Mouse (Mus musculus): ENCODE measurements around the gene Slc25a53.
A peak's percentile ranks its signal among the peaks of the same experiment; 100 is the strongest.
"Not testable (repeated sequence)": the region's sequence is repeated elsewhere in the genome, so short reads cannot be mapped to it uniquely, and the experiment has no call there.

The Slc25a53 gene

GRCm38 (mm10) chrX:137038000-137038483 is at the start of gene Slc25a53:
Slc25a53 (minus strand) TSS chrX:137038302.
- peak; percentile 78 for DNase-seq (ENCODE audit: low spot score)

GRCm38 (mm10) chrX:137063202-137063601 is 25.1 kb upstream of the Slc25a53 start:
- DNase-seq (ENCODE audit: low spot score): no peak

- DNase-seq (ENCODE audit: low spot score): peak; percentile 88
Observed at GRCm38 (mm10) chrX:137049425-137050225, 11.5 kb upstream of the Slc25a53 start, which contains the start of gene Fam199x. Fam199x (plus strand) TSS chrX:137049594.

GRCm38 (mm10) chrX:137049060-137049424 is 10.9 kb upstream of the Slc25a53 start:
- DNase-seq (ENCODE audit: low spot score): no peak

- no peak for DNase-seq (ENCODE audit: low spot score)
Observed at GRCm38 (mm10) chrX:137038502-137038901, 400 bp upstream of the Slc25a53 start.

GRCm38 (mm10) chrX:137037470-137037999 is 567 bp downstream of the Slc25a53 start:
- DNase-seq (ENCODE audit: low spot score): no peak

GRCm38 (mm10) chrX:137034322-137034721 is 3.8 kb downstream of the Slc25a53 start:
- no peak for DNase-seq (ENCODE audit: low spot score)

- no peak for DNase-seq (ENCODE audit: low spot score)
Observed at GRCm38 (mm10) chrX:137031726-137032125, 6.4 kb downstream of the Slc25a53 start.

- no peak for DNase-seq (ENCODE audit: low spot score)
Observed at GRCm38 (mm10) chrX:137030916-137031315, 7.2 kb downstream of the Slc25a53 start.

- DNase-seq (ENCODE audit: low spot score): peak; percentile 65
Observed at GRCm38 (mm10) chrX:137019310-137019709, 18.8 kb downstream of the Slc25a53 start.

- no peak for DNase-seq (ENCODE audit: low spot score)
Observed at GRCm38 (mm10) chrX:137017668-137018067, 20.4 kb downstream of the Slc25a53 start.

- DNase-seq (ENCODE audit: low spot score): peak; percentile 73
Observed at GRCm38 (mm10) chrX:137015099-137015709, 22.9 kb downstream of the Slc25a53 start.

- no peak for DNase-seq (ENCODE audit: low spot score)
Observed at GRCm38 (mm10) chrX:136996256-136996655, 41.8 kb downstream of the Slc25a53 start.

- DNase-seq (ENCODE audit: low spot score): peak; percentile 28
Observed at GRCm38 (mm10) chrX:136993641-136994040, 44.5 kb downstream of the Slc25a53 start.

- DNase-seq (ENCODE audit: low spot score): peak; percentile 70
Observed at GRCm38 (mm10) chrX:136992978-136993547, 45.0 kb downstream of the Slc25a53 start, which contains the start of gene Zcchc18. Zcchc18 (plus strand) TSS chrX:136993155.

- DNase-seq (ENCODE audit: low spot score): peak; percentile 5
Observed at GRCm38 (mm10) chrX:136992191-136992965, 45.7 kb downstream of the Slc25a53 start.

GRCm38 (mm10) chrX:136991274-136991673 is 46.8 kb downstream of the Slc25a53 start:
- no peak for DNase-seq (ENCODE audit: low spot score)

GRCm38 (mm10) chrX:136986039-136986438 is 52.1 kb downstream of the Slc25a53 start:
- DNase-seq (ENCODE audit: low spot score): no peak

GRCm38 (mm10) chrX:136978616-136979015 is 59.5 kb downstream of the Slc25a53 start:
- no peak for DNase-seq (ENCODE audit: low spot score)

- DNase-seq (ENCODE audit: low spot score): no peak
Observed at GRCm38 (mm10) chrX:136976424-136977084, 61.5 kb downstream of the Slc25a53 start, which contains the start of the genes Tmsb15l and Tmsb15b1. Tmsb15l (minus strand) TSS chrX:136976869. Tmsb15b1 (minus strand) TSS chrX:136976874.

GRCm38 (mm10) chrX:136975397-136975796 is 62.7 kb downstream of the Slc25a53 start, which contains the start of gene Tmsb15b2:
Tmsb15b2 (minus strand) TSS chrX:136975497.
- not testable (repeated sequence) for DNase-seq (ENCODE audit: low spot score)

All from MN1 (cell line).